ENCODE assay signal across 13 mouse cellular contexts in genomic region chr15:89171526-89172051, GRCm38 (mm10). TPM values are rescaled to one million over a fixed set of nuclear protein-coding genes. Genes with fewer than 3 reads are reported as not detected.
DNase-seq lines count a peak whose midpoint lies in the region; ATAC-seq lines count a peak whose summit lies in the region.
"Had no signal": no experiment of that assay in that cellular context is flagged by ENCODE, and none has a peak within 500 bp of the region (broad histone marks: within the 10 kb centered on the region; RNA-seq: fewer than 3 reads in every experiment).

No protein-coding gene starts in this region.

- no peaks in the 10 kb centered on the region for H3K9me3 ChIP-seq in heart, embryonic 11.5 days (replicated peaks; ENCODE audit: control insufficient read depth, low read length)
- H3K9me3 ChIP-seq in liver, embryonic 11.5 days (ENCODE audit: control insufficient read depth, low read length), result no peaks in the 10 kb centered on the region
- H3K9me3 ChIP-seq in liver, embryonic 12.5 days (replicated peaks), result no peaks in the 10 kb centered on the region
- H3K9me3 ChIP-seq: limb, embryonic 12.5 days; stomach, embryonic 15.5 days had no signal

- no peak overlapping the region for H3K27ac ChIP-seq in heart, embryonic 11.5 days (ENCODE audit: low read depth, low read length)
- no peak overlapping the region for H3K27ac ChIP-seq in liver, embryonic 11.5 days (ENCODE audit: low read depth, low read length)
- no peak overlapping the region for H3K27ac ChIP-seq in liver, embryonic 12.5 days

- no peak for DNase-seq in heart, adult 8-10 months (ENCODE audit: low spot score)
- DNase-seq in liver, embryonic 11.5 days (ENCODE audit: low spot score), result no peak
- DNase-seq in lung, postnatal 4 days, result no peak
- DNase-seq: gastrocnemius, postnatal 14 days; kidney, postnatal 10 days had no signal

- no peak overlapping the region for H3K4me3 ChIP-seq in heart, embryonic 11.5 days (ENCODE audit: low read depth, low read length)
- H3K4me3 ChIP-seq in liver, embryonic 11.5 days (ENCODE audit: low read depth, low read length), result no peak overlapping the region
- no peak overlapping the region for H3K4me3 ChIP-seq in liver, embryonic 12.5 days

- H3K4me1 ChIP-seq in heart, embryonic 11.5 days (ENCODE audit: control insufficient read depth, insufficient read depth, low read length), result peaks cover 75% of the 10 kb centered on the region
- H3K4me1 ChIP-seq in liver, embryonic 11.5 days (replicated peaks; ENCODE audit: control insufficient read depth, insufficient read depth, low read length), result peaks cover 56% of the 10 kb centered on the region
- peaks cover 73% of the 10 kb centered on the region for H3K4me1 ChIP-seq in liver, embryonic 12.5 days

- ATAC-seq in heart, embryonic 11.5 days (replicated peaks; ENCODE audit: insufficient number of reproducible peaks, low FRiP score, low TSS enrichment), result no peak
- ATAC-seq in liver, embryonic 11.5 days (replicated peaks; ENCODE audit: low FRiP score), result no peak
- no peak for ATAC-seq in liver, embryonic 12.5 days
- peak; percentile 28 for ATAC-seq in granulocyte monocyte progenitor cell, adult 5-6 weeks (replicated peaks; ENCODE audit: poor library complexity, severe bottlenecking)
- peak; percentile 12; the same call in 1 of the 2 replicates for ATAC-seq in megakaryocyte progenitor cell, adult 5-6 weeks (replicated peaks; ENCODE audit: poor library complexity)
- ATAC-seq: CD4-positive, CD25-positive, alpha-beta regulatory T cell, adult 4 months; lung, postnatal 0 days had no signal

- peak overlapping the region; percentile 35; the same call in 1 of the 2 replicates for H3K9ac ChIP-seq in heart, embryonic 11.5 days (ENCODE audit: low read depth, low read length)
- no peak overlapping the region for H3K9ac ChIP-seq in liver, embryonic 11.5 days (ENCODE audit: low read depth, low read length)
- H3K9ac ChIP-seq in liver, embryonic 12.5 days, result no peak overlapping the region
- H3K9ac ChIP-seq: stomach, embryonic 15.5 days had no signal

- no peaks in the 10 kb centered on the region for H3K27me3 ChIP-seq in heart, embryonic 11.5 days (ENCODE audit: control insufficient read depth, insufficient read depth, low read length)
- H3K27me3 ChIP-seq in liver, embryonic 11.5 days (replicated peaks; ENCODE audit: control insufficient read depth, insufficient read depth, low read length), result peaks cover 25% of the 10 kb centered on the region
- peaks cover 56% of the 10 kb centered on the region for H3K27me3 ChIP-seq in liver, embryonic 12.5 days (replicated peaks)
- H3K27me3 ChIP-seq: limb, embryonic 12.5 days; stomach, embryonic 15.5 days had no signal

- WGBS in heart, embryonic 11.5 days (ENCODE audit: insufficient replicate concordance), result 82% methylated on average over 5 of the region's 5 CpGs
- WGBS in liver, embryonic 11.5 days, result 75% methylated on average over 5 of the region's 5 CpGs
- WGBS in liver, embryonic 12.5 days (ENCODE audit: insufficient replicate concordance), result 71% methylated on average over 5 of the region's 5 CpGs

- H3K36me3 ChIP-seq in heart, embryonic 11.5 days (ENCODE audit: control insufficient read depth, insufficient read depth, low read length), result peaks cover 3% of the 10 kb centered on the region; the same call in 1 of the 2 replicates
- H3K36me3 ChIP-seq in liver, embryonic 11.5 days (ENCODE audit: control insufficient read depth, insufficient read depth, low read length), result peaks cover 7% of the 10 kb centered on the region
- peaks cover 20% of the 10 kb centered on the region for H3K36me3 ChIP-seq in liver, embryonic 12.5 days

- H3K4me2 ChIP-seq in heart, embryonic 11.5 days, result no peak overlapping the region
- H3K4me2 ChIP-seq in liver, embryonic 11.5 days, result peak overlapping the region; percentile 20; the same call in 1 of the 2 replicates
- H3K4me2 ChIP-seq in liver, embryonic 12.5 days, result no peak overlapping the region

RNA-seq across cellular contexts. Expression of gene Plxnb2, which starts 9.0 kb away (rescaled TPM):
- polyA plus RNA-seq in heart, embryonic 11.5 days (2014; fragmentation: Nextera tagmentation; extraction: Ambion mirVana), result 84.6 and 95.1 TPM in 2 replicates
- 100 to 1,000 TPM in 2 of 4 experiments, 10 to 100 TPM in 2; 92.5 to 104 (median 99.6) TPM for total RNA-seq in heart, adult 8-10 months (2022)
- 70.5 and 78.3 TPM in 2 replicates for polyA plus RNA-seq in liver, embryonic 11.5 days (2014; fragmentation: Nextera tagmentation; extraction: Ambion mirVana)
- 38.5 and 38.8 TPM in 2 replicates for polyA plus RNA-seq in liver, embryonic 12.5 days (2016; fragmentation: Nextera tagmentation; extraction: Ambion mirVana)
- total RNA-seq in granulocyte monocyte progenitor cell, adult 5-6 weeks (2014; fragmentation: Nextera tagmentation), result 19.1 and 23.4 TPM in 2 replicates
- total RNA-seq in granulocyte monocyte progenitor cell, adult 5-6 weeks (2017), result 11.0 and 14.7 TPM in 2 replicates
- 12.1 and 12.6 TPM in 2 replicates for total RNA-seq in megakaryocyte progenitor cell, adult 5-6 weeks (2015)
- total RNA-seq in megakaryocyte progenitor cell, adult 5-6 weeks (2017), result 9.3 and 14.5 TPM in 2 replicates

RNA-seq across cellular contexts. Expression of gene Mapk11, which starts 22.2 kb away (rescaled TPM):
- 3.2 and 4.2 TPM in 2 replicates for polyA plus RNA-seq in heart, embryonic 11.5 days (2014; fragmentation: Nextera tagmentation; extraction: Ambion mirVana)
- 1 to 10 TPM; 1.1 to 2.8 (median 2.7) TPM for total RNA-seq in heart, adult 8-10 months (2022)
- 3.3 and 4.4 TPM in 2 replicates for polyA plus RNA-seq in liver, embryonic 11.5 days (2014; fragmentation: Nextera tagmentation; extraction: Ambion mirVana)
- polyA plus RNA-seq in liver, embryonic 12.5 days (2016; fragmentation: Nextera tagmentation; extraction: Ambion mirVana), result 1.8 TPM in 2 replicates
- not detected in 2 replicates for total RNA-seq in granulocyte monocyte progenitor cell, adult 5-6 weeks (2014; fragmentation: Nextera tagmentation)
- total RNA-seq in granulocyte monocyte progenitor cell, adult 5-6 weeks (2017), result not detected in 2 replicates
- total RNA-seq in megakaryocyte progenitor cell, adult 5-6 weeks (2015), result not detected in 2 replicates
- total RNA-seq in megakaryocyte progenitor cell, adult 5-6 weeks (2017), result 0.10 TPM in 1 of 2 replicates, not detected in the other

RNA-seq across cellular contexts. Expression of gene Dennd6b, which starts 24.7 kb away (rescaled TPM):
- 18.0 and 18.5 TPM in 2 replicates for polyA plus RNA-seq in heart, embryonic 11.5 days (2014; fragmentation: Nextera tagmentation; extraction: Ambion mirVana)
- total RNA-seq in heart, adult 8-10 months (2022), result 10 to 100 TPM in 2 of 4 experiments, 1 to 10 TPM in 2; 8.8 to 12.9 (median 11.0) TPM
- polyA plus RNA-seq in liver, embryonic 11.5 days (2014; fragmentation: Nextera tagmentation; extraction: Ambion mirVana), result 9.5 and 10.5 TPM in 2 replicates
- 5.3 and 5.5 TPM in 2 replicates for polyA plus RNA-seq in liver, embryonic 12.5 days (2016; fragmentation: Nextera tagmentation; extraction: Ambion mirVana)
- 4.3 and 6.1 TPM in 2 replicates for total RNA-seq in granulocyte monocyte progenitor cell, adult 5-6 weeks (2014; fragmentation: Nextera tagmentation)
- 2.5 and 4.7 TPM in 2 replicates for total RNA-seq in granulocyte monocyte progenitor cell, adult 5-6 weeks (2017)
- 1.6 and 2.4 TPM in 2 replicates for total RNA-seq in megakaryocyte progenitor cell, adult 5-6 weeks (2015)
- total RNA-seq in megakaryocyte progenitor cell, adult 5-6 weeks (2017), result 1.3 and 2.5 TPM in 2 replicates

RNA-seq across cellular contexts. Expression of gene Mapk12, which starts 31.1 kb away (rescaled TPM):
- polyA plus RNA-seq in heart, embryonic 11.5 days (2014; fragmentation: Nextera tagmentation; extraction: Ambion mirVana), result 20.7 and 24.6 TPM in 2 replicates
- total RNA-seq in heart, adult 8-10 months (2022), result 10 to 100 TPM; 21.1 to 31.4 (median 28.0) TPM
- polyA plus RNA-seq in liver, embryonic 11.5 days (2014; fragmentation: Nextera tagmentation; extraction: Ambion mirVana), result 3.8 and 4.8 TPM in 2 replicates
- polyA plus RNA-seq in liver, embryonic 12.5 days (2016; fragmentation: Nextera tagmentation; extraction: Ambion mirVana), result 2.3 and 2.7 TPM in 2 replicates
- not detected in 2 replicates for total RNA-seq in granulocyte monocyte progenitor cell, adult 5-6 weeks (2014; fragmentation: Nextera tagmentation)
- 0.93 TPM in 1 of 2 replicates, not detected in the other for total RNA-seq in granulocyte monocyte progenitor cell, adult 5-6 weeks (2017)
- total RNA-seq in megakaryocyte progenitor cell, adult 5-6 weeks (2015), result 0.49 TPM in 1 of 2 replicates, not detected in the other
- 0.04 and 0.47 TPM in 2 replicates for total RNA-seq in megakaryocyte progenitor cell, adult 5-6 weeks (2017)

RNA-seq across cellular contexts. Expression of gene Ppp6r2, which starts 39.8 kb away (rescaled TPM):
- 20.5 and 23.5 TPM in 2 replicates for polyA plus RNA-seq in heart, embryonic 11.5 days (2014; fragmentation: Nextera tagmentation; extraction: Ambion mirVana)
- total RNA-seq in heart, adult 8-10 months (2022), result 10 to 100 TPM; 82.1 to 87.5 (median 84.7) TPM
- 25.0 and 31.6 TPM in 2 replicates for polyA plus RNA-seq in liver, embryonic 11.5 days (2014; fragmentation: Nextera tagmentation; extraction: Ambion mirVana)
- polyA plus RNA-seq in liver, embryonic 12.5 days (2016; fragmentation: Nextera tagmentation; extraction: Ambion mirVana), result 21.4 and 23.9 TPM in 2 replicates
- total RNA-seq in granulocyte monocyte progenitor cell, adult 5-6 weeks (2014; fragmentation: Nextera tagmentation), result 9.2 and 10.5 TPM in 2 replicates
- total RNA-seq in granulocyte monocyte progenitor cell, adult 5-6 weeks (2017), result 5.8 and 6.4 TPM in 2 replicates
- total RNA-seq in megakaryocyte progenitor cell, adult 5-6 weeks (2015), result 8.5 and 11.8 TPM in 2 replicates
- total RNA-seq in megakaryocyte progenitor cell, adult 5-6 weeks (2017), result 9.8 and 11.2 TPM in 2 replicates

Comparison
In these comparisons a context has a peak if more than half of its experiments do, and no peak if none do; other contexts are left out.
1. ATAC-seq: peak in granulocyte monocyte progenitor cell, adult 5-6 weeks (single experiment) and megakaryocyte progenitor cell, adult 5-6 weeks (single experiment); none in heart, embryonic 11.5 days (single experiment), liver, embryonic 11.5 days (single experiment) and liver, embryonic 12.5 days (single experiment).